Mouse (Mus musculus) layer of hippocampus, postnatal 36 days (tissue): ENCODE measurements at regions not wholly inside any gene's neighbourhood (a gene's known extent, or its start where the extent isn't known, plus 50 kb on each side); places are given as distances from the start of the nearest gene placed in this dataset.

Experiments used
- DNase-seq, 2 experiments: peaks; one replicate each; pipeline ENCODE4 v3.0.0; 2022

GRCm38 (mm10) chr12:109958357-109959085 lies 320.3 kb upstream of the Dio3 start:
- peak; percentile 41 to 48 for DNase-seq

- DNase-seq = no peak
These were observed 312.1 kb upstream of the Dio3 start for GRCm38 (mm10) chr12:109966776-109967175.

GRCm38 (mm10) chr12:109968303-109968702 lies 310.6 kb upstream of the Dio3 start:
- no peak for DNase-seq

GRCm38 (mm10) chr12:109971508-109971907 lies 307.4 kb upstream of the Dio3 start:
- no peak for DNase-seq

- DNase-seq = no peak
These were observed 306.4 kb upstream of the Dio3 start for GRCm38 (mm10) chr12:109972366-109973015.

GRCm38 (mm10) chr12:109973598-109973997 lies 305.3 kb upstream of the Dio3 start:
- DNase-seq = no peak

GRCm38 (mm10) chr12:109975176-109975972 lies 303.5 kb upstream of the Dio3 start:
- no peak for DNase-seq

- no peak for DNase-seq
These were observed 294.2 kb upstream of the Dio3 start for GRCm38 (mm10) chr12:109984651-109985050.

GRCm38 (mm10) chr12:109993410-109993809 lies 285.5 kb upstream of the Dio3 start:
- DNase-seq = no peak

- DNase-seq = no peak
These were observed 276.2 kb upstream of the Dio3 start for GRCm38 (mm10) chr12:110002717-110003116.

- no peak for DNase-seq
These were observed 269.7 kb upstream of the Dio3 start for GRCm38 (mm10) chr12:110009136-110009535.

GRCm38 (mm10) chr12:110020541-110021470 lies 258.1 kb upstream of the Dio3 start:
- no peak for DNase-seq

- no peak for DNase-seq
These were observed 257.2 kb upstream of the Dio3 start for GRCm38 (mm10) chr12:110021690-110022089.

- no peak for DNase-seq
These were observed 256.2 kb upstream of the Dio3 start for GRCm38 (mm10) chr12:110022631-110023030.

GRCm38 (mm10) chr12:110023192-110024101 lies 255.4 kb upstream of the Dio3 start:
- no peak for DNase-seq

- DNase-seq = no peak
These were observed 254.6 kb upstream of the Dio3 start for GRCm38 (mm10) chr12:110024295-110024694.

- DNase-seq = no peak
These were observed 253.7 kb upstream of the Dio3 start for GRCm38 (mm10) chr12:110025171-110025570.

GRCm38 (mm10) chr12:110026033-110026750 lies 252.7 kb upstream of the Dio3 start:
- DNase-seq = no peak

GRCm38 (mm10) chr12:110027345-110027744 lies 251.5 kb upstream of the Dio3 start:
- no peak for DNase-seq

- DNase-seq = no peak
These were observed 250.9 kb upstream of the Dio3 start for GRCm38 (mm10) chr12:110027976-110028375.
